Mouse (Mus musculus) G1E-ER4 (cell line): ENCODE results near the gene Sele. TPM values are rescaled to one million over a fixed set of nuclear protein-coding genes. Genes with fewer than 3 reads are reported as not detected.

Experiments
- GATA1 ChIP-seq: IDR thresholded peaks from one replicate; pipeline ENCODE4 v1.8.0; 2012; ENCODE audit warnings: low read length, inconsistent platforms
- polyA plus RNA-seq: library from polyadenylated mRNA; stranded (reverse); fragments of >175 nt; gene quantifications from 2 replicates; pipeline ENCODE4 v1.2.3, GENCODE M21; 2012

Gene Sele
- polyA plus RNA-seq, 1 experiment: not detected

DNA sequence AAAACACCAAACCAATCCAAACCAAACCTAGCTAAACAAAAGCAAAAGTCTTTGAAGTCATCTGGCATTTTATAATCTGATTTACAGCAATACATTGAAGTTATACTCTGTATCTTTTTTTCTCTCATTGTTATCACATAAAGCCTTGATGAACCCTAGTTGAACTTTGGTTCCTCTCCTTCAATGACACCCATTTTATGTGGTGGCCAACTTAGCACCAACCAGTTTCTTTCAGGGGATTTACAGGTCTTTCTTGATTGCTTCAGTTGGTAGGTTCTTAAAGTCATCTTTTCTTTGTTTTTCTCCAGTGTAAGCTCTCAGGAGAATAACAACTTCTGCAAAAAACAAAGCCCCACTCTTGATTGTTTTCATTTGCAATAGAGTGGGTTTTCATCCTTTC lies 21.2 kb downstream of the Sele start:
- no peak for TF ChIP-seq GATA1

DNA sequence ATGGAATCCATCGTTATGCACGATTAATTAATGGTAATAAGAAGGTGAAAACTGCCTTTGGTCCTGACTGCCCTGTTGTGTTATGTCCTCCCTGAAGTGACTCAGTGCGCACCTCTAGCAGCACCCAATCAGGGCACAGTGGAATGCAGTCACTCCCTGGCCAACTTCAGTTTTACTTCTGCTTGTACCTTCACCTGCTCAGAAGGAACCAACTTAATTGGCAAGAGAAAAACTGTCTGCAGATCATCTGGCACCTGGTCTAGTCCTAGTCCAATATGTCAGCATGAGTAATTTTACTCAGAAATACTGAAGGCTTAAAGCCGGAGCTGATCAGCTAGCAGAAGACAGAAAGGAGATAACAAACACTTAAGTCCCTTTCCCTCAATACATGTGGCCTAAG lies 22.4 kb downstream of the Sele start:
- no peak for TF ChIP-seq GATA1

DNA sequence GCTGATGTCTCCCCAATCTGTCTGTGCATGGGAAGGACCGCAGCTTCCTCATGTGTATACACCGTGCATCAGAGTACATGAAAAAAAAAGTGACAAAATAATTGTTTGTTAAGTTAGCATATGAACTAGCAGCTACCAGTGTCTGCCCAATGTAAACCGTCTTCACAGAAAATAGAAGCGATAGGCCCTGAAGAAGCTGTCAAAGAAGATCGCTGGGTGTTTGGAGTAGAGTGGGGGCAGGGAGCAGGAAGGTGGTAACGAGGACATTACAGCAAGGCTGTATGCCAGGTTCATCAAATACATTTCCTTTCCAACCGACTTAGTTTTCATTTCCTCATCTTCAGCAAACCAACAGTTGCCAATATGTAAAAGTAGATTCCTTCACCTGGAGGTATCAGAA lies 23.1 kb downstream of the Sele start:
- no peak for TF ChIP-seq GATA1

DNA sequence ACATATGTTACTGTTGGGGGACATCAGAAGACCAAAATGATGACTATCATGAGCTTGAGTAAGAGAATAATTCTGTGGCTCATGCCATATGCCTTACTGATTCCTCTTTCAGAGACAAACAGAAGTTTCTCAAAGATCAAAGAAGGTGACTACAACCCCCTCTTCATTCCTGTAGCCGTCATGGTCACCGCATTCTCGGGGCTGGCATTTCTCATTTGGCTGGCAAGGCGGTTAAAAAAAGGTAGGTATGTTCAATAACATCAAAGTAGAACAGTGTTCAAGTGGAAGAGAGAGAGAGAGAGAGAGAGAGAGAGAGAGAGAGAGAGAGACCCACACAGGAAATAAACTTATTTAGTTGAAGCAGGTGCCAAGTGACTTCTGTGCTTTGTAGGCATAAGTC lies 24.0 kb downstream of the Sele start:
- TF ChIP-seq GATA1: no peak

DNA sequence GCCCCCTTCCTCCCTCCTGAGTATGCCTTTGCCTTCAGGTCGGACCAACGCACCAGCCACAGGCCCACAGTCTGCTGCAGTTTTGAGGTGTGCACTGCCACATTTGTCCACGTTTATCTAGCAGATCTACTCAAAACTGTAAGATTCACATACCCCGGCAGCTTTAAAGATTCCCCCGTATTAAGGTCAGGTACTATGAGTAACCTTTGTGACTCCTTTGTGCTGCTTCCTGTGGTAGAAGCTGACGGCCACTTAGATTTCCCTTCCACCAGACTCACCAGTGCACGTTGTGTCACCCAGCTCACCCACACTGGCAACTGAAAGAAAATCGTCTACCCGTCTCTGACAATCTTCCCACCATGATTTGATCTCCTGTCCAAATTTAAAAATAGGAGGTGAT lies 25.1 kb downstream of the Sele start:
- no peak for TF ChIP-seq GATA1

DNA sequence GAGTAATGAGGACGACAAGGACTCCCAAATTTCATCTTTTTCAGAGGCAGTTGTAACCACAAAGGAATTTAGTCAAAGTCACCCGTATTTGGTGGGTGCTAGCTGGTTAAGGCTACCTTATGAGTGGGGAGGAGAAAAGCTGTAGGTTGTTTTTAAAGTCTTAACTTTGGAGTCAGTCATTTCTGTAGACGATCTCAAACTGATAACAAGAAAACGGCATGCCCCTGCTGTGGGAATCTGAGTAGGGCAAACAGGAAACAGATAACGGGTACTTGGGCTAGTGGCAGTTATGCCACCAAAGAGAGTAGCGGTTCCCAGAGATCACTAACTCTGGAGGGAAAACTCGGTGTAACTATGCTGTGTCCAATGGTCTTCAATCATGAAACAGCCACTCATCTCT lies 25.8 kb downstream of the Sele start:
- no peak for TF ChIP-seq GATA1

DNA sequence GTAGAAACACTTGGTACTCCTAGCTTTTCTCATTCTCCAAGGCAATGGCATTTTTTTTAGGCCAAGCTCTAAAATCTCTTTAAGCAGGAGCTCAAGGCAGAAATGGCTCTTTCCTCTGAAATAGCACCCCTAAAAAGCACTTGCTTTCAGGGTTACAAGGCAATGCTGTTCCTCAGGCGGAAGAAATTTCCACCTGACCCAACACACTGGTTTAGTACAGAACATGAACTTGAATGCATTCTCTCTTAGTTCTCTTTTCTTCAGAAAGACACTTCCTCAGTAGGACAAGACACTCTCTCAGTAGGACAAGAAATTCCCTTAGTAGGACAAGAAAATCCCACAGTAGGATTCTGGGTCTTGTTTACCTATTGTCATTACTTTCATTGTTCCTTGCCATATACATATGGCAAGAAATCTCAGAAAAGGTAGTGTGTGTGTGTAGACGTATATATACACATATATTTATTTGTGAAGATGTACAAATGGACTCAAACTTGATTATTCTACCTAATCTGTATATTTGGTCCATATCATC lies 26.6 kb downstream of the Sele start:
- no peak for TF ChIP-seq GATA1

DNA sequence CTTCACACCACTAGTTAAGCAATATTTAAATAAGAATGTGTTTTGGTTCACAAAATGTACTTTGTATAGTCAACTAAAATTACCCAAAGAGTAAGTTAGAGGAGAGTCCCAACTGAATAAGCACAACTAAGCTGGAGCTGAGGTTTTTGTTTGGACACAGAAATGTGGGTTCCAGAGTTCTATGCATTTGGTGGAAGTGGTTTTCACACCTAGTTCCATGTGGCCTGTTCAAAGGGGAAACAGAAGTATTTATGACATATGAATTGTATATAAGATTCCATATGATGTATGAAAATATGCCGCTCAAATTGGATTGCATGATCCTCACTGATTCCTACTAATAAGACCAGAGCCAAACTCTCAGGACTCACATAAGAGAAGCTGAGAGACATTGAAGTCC lies 27.4 kb downstream of the Sele start:
- TF ChIP-seq GATA1: no peak

DNA sequence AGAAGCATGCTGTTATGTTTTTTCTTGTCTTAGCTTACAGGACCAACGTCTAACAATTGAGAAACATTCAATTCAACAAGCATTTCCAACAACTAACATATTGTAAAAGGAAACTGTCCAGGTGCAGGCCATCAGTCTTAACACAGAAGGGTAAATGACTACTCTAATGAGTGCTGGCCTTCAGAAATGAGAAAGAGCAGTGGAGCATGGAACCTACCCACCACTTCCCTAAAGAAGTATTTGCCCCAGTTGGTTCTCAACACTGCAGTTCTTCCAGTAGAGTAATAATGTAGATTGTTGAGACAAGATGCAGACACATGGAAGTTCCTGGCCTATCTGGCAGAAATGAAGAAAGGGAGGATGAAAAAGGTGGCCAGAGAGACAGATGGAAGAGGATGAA lies 28.4 kb downstream of the Sele start:
- no peak for TF ChIP-seq GATA1

DNA sequence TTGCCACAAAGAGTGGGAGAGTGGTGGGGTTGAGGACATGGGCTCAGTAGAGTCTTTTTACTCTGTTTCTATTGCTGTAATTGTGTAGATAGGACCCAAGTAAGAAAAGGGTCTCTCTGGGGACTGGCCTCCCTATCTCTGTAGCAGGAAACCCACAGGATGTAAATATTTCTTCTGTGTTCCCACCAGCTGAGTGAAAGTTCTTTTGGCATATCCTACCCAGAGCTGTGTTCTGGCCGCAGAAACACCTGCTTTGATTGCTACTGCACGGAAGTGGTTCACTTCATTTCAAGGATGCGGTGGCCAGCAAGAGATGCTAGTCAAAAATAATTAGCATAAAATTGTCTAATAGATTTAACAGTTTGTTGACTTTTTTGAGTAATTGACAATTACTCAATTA lies 29.0 kb downstream of the Sele start:
- TF ChIP-seq GATA1: no peak

DNA sequence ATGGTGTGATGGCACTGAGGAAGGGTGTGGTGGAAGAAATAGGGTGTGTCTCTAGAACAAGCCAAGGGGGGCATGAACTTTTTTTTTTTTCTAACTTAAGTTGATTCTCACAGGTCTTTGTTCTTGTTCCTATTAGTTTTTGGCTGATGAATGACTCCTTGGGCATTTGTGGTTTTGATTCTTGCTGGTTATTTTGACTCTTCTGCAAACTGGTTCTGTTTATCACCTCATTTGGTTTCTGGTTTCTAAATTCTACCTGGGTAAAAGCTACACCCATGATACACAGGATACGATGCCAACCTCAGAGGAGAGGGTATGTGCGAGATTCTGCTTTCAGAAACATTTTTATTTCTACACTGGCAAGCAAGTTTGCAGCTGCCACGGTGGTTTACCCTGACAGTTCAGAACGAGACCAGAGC lies 30.3 kb downstream of the Sele start:
- no peak for TF ChIP-seq GATA1

DNA sequence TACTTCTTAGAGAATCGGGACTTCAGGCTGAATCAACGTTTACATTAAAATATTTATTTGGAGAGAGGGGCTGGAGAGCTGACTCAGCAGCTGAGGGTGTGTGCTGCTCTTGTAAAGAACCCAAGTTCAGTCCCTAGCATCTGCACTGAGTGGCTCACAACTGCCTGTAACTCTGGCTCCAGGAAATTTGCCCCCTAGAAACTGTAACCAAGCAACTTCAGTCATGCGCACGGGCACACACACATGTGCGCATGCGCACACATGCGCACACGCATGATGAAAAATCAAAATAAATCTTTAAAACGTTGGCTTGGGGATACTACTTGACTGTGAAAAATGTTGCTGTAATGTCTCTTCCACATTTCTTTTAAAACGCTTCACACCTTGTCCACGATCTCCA lies 31.1 kb downstream of the Sele start:
- TF ChIP-seq GATA1: no peak

DNA sequence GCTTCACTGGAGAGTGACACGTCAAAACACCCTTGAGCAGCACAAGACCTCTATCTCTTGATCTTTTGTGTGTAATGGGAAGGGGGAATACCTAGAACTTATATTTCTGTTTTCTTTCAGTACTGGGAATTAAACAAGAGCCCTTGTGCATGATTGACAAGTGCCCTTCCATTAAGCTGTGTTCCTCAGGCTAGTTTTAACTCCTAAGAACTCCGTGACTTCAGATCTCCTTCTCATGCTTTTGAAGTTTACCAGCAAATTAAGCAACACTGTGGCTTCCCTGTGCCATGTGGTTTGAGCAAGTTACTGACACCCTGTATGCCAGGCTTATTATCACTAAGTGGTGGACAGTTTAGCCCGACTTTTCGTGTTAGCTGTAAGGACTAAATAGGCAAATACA lies 35.0 kb downstream of the Sele start:
- no peak for TF ChIP-seq GATA1

DNA sequence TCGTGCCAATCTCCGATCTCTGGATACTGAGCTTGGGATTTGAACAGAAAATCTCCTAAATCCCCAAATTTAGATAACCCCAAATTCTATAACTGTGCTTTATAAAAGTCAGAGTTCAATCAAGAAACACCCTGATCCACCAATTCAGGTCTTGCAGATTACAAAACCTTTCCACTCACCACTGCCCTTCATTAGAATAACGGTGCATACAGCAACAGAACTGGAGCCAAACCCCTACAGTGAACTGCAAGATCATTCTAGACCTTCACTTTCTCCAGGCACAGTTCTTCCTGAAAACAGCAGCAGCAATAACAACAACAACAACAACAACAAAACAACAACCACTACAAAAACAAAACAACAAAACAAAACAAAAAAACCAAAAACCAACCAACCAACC lies 38.8 kb downstream of the Sele start:
- TF ChIP-seq GATA1: no peak

DNA sequence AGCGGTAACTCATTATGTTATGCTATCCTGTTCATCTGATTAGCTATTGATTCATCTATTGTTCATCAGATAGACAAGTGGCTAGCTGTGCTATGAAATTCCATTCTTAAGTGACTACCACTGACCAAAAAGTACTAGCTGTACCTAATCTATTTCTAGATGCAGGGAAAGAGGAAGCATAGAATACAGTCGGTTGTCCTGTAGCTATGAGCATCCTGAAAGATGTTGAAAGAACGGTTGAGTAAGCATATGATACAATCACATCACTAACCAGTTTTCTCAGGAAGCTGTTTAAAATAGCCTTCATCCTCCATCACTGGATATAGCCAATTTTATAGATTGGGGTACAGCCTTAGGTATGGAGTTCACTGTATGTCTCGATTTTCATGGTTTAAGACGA lies 39.8 kb downstream of the Sele start:
- TF ChIP-seq GATA1: no peak

DNA sequence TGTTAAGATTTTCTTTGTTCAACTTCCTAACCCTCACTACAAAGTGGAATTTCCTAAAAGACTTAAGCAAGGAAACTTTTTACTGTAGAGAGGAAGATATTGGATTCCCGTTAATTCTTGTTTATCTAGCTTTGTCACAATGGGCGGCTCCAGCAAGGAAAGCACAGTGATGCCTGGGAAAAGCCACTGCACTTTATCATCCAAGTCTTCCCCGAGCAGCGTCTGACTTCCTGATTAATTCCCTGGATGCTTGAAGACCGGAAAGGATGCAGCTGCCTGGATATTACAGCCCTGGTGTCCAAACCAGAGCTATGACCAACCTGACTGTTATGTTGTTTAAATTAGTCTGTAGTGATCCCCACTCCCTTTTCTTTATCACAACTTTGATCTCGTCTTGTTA lies 48.7 kb downstream of the Sele start:
- no peak for TF ChIP-seq GATA1

DNA sequence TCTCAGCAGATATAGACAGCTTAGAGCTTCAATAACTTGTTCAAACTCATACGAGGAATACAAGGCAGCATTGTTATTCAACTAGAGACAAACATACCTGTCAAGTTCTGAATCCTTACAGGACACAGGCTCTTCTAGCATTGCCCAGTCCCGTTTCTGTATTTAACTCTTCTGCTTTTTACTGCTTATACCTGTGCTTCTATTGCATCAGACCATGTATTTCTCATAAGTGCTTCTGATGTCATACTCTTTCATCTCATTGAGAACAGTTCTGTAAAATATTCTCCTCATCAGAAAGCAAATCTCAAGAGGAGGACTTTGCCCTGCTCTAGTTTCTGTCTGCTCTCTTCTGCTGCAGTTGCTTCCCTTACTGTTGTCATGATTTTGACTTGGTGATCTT lies 49.9 kb downstream of the Sele start:
- no peak for TF ChIP-seq GATA1

DNA sequence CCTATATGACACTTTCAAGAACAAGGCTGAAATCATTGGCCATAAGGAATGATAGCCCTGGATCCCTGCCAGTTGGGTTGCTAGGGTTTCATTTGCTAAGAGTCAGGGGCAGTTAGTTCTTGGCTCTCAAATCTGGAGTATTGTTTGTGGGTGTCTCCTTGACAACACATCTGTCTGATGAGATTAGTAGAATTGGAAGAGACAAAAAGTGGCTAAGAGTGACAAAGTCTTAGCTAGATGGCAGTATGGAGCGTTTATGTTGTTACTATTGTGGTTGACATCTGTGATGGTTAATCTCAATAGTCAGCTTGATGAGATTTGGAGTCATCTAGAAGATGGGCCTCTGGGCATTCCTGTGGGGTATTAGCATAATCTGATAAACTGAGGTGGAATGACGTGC lies 50.3 kb downstream of the Sele start:
- TF ChIP-seq GATA1: no peak

Other genes starting within 250 kb of the Sele start
- 10.9 and 11.1 TPM in 2 replicates for gene Scyl3, start 119.1 kb upstream of the Sele start, polyA plus RNA-seq
- gene BC055324, start 53.4 kb upstream of the Sele start, polyA plus RNA-seq: 2.4 and 4.2 TPM in 2 replicates
- 0.23 and 0.54 TPM in 2 replicates for gene Mettl18, start 53.3 kb upstream of the Sele start, polyA plus RNA-seq
- gene Sell, start 13.7 kb downstream of the Sele start, polyA plus RNA-seq: not detected in 2 replicates
- gene Selp, start 67.0 kb downstream of the Sele start, polyA plus RNA-seq: not detected in 2 replicates
- not detected in 2 replicates for gene F5, start 103.6 kb downstream of the Sele start, polyA plus RNA-seq
- gene Slc19a2, start 200.8 kb downstream of the Sele start, polyA plus RNA-seq: 28.7 and 29.7 TPM in 2 replicates
- 1.4 and 2.7 TPM in 2 replicates for gene Ccdc181, start 227.4 kb downstream of the Sele start, polyA plus RNA-seq